Mouse (Mus musculus): Measurements from ENCODE around the gene Agrp. TPM values are rescaled to one million over a fixed set of nuclear protein-coding genes. Genes with fewer than 3 reads are reported as not detected.

The Agrp gene
- polyA plus RNA-seq, 1 experiment from 2014 or later = 1.5 TPM

- H3K27me3 ChIP-seq = no peaks in the 10 kb centered on the region
- ATAC-seq (ENCODE audit: insufficient number of reproducible peaks, insufficient read depth, low FRiP score, low TSS enrichment) = no peak
- WGBS = 0% methylated on average over 11 of the region's 11 CpGs
- H3K9ac ChIP-seq = peak overlapping the region; percentile 98
- H3K4me3 ChIP-seq = peak overlapping the region; percentile 68
- H3K36me3 ChIP-seq = no peaks in the 10 kb centered on the region
- peak overlapping the region; percentile 88 for H3K4me2 ChIP-seq (replicated peaks)
- peak overlapping the region; percentile 100 for H3K27ac ChIP-seq
- no peaks in the 10 kb centered on the region for H3K9me3 ChIP-seq
- H3K4me1 ChIP-seq = peaks cover 23% of the 10 kb centered on the region
These were observed 428 bp upstream of the Agrp start for GRCm38 (mm10) chr8:105637601-105638041.

- peak within 1 kb of the TSS; percentile 88 for H3K4me2 ChIP-seq (replicated peaks)
- H3K27me3 ChIP-seq = no peaks in the 10 kb centered on the region
- H3K4me3 ChIP-seq = peak within 1 kb of the TSS; percentile 68
- peak; percentile 91 for ATAC-seq (ENCODE audit: insufficient number of reproducible peaks, insufficient read depth, low FRiP score, low TSS enrichment)
- H3K9ac ChIP-seq = peak within 1 kb of the TSS; percentile 98
- WGBS = under 1% methylated on average over 66 of the region's 126 CpGs
- H3K4me1 ChIP-seq = peaks cover 23% of the 10 kb centered on the region
- H3K27ac ChIP-seq = peak within 1 kb of the TSS; percentile 100
- no peaks in the 10 kb centered on the region for H3K9me3 ChIP-seq
- H3K36me3 ChIP-seq = no peaks in the 10 kb centered on the region
These were observed 903 bp downstream of the Agrp start, which contains the start of gene Ctcf for GRCm38 (mm10) chr8:105636018-105636962. Gene Ctcf (plus strand): TSS chr8:105636568.

GRCm38 (mm10) chr8:105635481-105635880 is 1.7 kb downstream of the Agrp start:
- peak overlapping the region; percentile 98 for H3K9ac ChIP-seq
- peaks cover 23% of the 10 kb centered on the region for H3K4me1 ChIP-seq
- H3K27ac ChIP-seq = peak overlapping the region; percentile 100; the same call in 1 of the 2 replicates
- H3K4me2 ChIP-seq (replicated peaks) = peak overlapping the region; percentile 88
- no peaks in the 10 kb centered on the region for H3K9me3 ChIP-seq
- no peaks in the 10 kb centered on the region for H3K27me3 ChIP-seq
- no peaks in the 10 kb centered on the region for H3K36me3 ChIP-seq
- peak overlapping the region; percentile 68 for H3K4me3 ChIP-seq
- ATAC-seq (ENCODE audit: insufficient number of reproducible peaks, insufficient read depth, low FRiP score, low TSS enrichment) = no peak
- WGBS = 4% methylated on average over 11 of the region's 11 CpGs

- WGBS = 85% methylated on average over 2 of the region's 2 CpGs
- no peak overlapping the region for H3K27ac ChIP-seq
- no peaks in the 10 kb centered on the region for H3K36me3 ChIP-seq
- ATAC-seq (ENCODE audit: insufficient number of reproducible peaks, insufficient read depth, low FRiP score, low TSS enrichment) = no peak
- H3K27me3 ChIP-seq = no peaks in the 10 kb centered on the region
- H3K4me3 ChIP-seq = peak overlapping the region; percentile 68; the same call in 1 of the 2 replicates
- H3K9me3 ChIP-seq = no peaks in the 10 kb centered on the region
- H3K9ac ChIP-seq = peak overlapping the region; percentile 98; the same call in 1 of the 2 replicates
- H3K4me2 ChIP-seq (replicated peaks) = peak overlapping the region; percentile 88
- peaks cover 22% of the 10 kb centered on the region for H3K4me1 ChIP-seq
These were observed 2.3 kb downstream of the Agrp start for GRCm38 (mm10) chr8:105634771-105635458.

- H3K4me1 ChIP-seq = peaks cover 8% of the 10 kb centered on the region
- WGBS = 90% methylated on average over 4 of the region's 4 CpGs
- H3K27me3 ChIP-seq = no peaks in the 10 kb centered on the region
- H3K4me2 ChIP-seq (replicated peaks) = no peak overlapping the region
- H3K9me3 ChIP-seq = no peaks in the 10 kb centered on the region
- H3K27ac ChIP-seq = no peak overlapping the region
- ATAC-seq (ENCODE audit: insufficient number of reproducible peaks, insufficient read depth, low FRiP score, low TSS enrichment) = no peak
- no peak overlapping the region for H3K4me3 ChIP-seq
- H3K36me3 ChIP-seq = no peaks in the 10 kb centered on the region
- no peak overlapping the region for H3K9ac ChIP-seq
These were observed 7.9 kb downstream of the Agrp start for GRCm38 (mm10) chr8:105629337-105629736.

GRCm38 (mm10) chr8:105626086-105626485 is 11.1 kb downstream of the Agrp start:
- Histone ChIP-seq H3K36me3 (peaks cover 10% of the 10 kb centered on the region; the same call in 1 of the 2 replicates), H3K4me1 (peaks cover 26% of the 10 kb centered on the region), H3K27ac (no peak overlapping the region), H3K9ac (no peak overlapping the region), H3K27me3 (no peaks in the 10 kb centered on the region), H3K4me3 (no peak overlapping the region), H3K4me2 (replicated peaks) (no peak overlapping the region), H3K9me3 (no peaks in the 10 kb centered on the region)
- ATAC-seq (ENCODE audit: insufficient number of reproducible peaks, insufficient read depth, low FRiP score, low TSS enrichment) = no peak
- 94% methylated on average over 1 of the region's 1 CpGs for WGBS

- Histone ChIP-seq H3K4me3 (no peak overlapping the region), H3K36me3 (peaks cover 22% of the 10 kb centered on the region), H3K27me3 (no peaks in the 10 kb centered on the region), H3K27ac (peak overlapping the region; percentile 83), H3K4me1 (peaks cover 26% of the 10 kb centered on the region), H3K4me2 (replicated peaks) (no peak overlapping the region), H3K9me3 (no peaks in the 10 kb centered on the region), H3K9ac (peak overlapping the region; percentile 15; the same call in 1 of the 2 replicates)
- WGBS = 42% methylated on average over 1 of the region's 1 CpGs
- no peak for ATAC-seq (ENCODE audit: insufficient number of reproducible peaks, insufficient read depth, low FRiP score, low TSS enrichment)
These were observed 12.4 kb downstream of the Agrp start for GRCm38 (mm10) chr8:105624831-105625230.

- Histone ChIP-seq H3K27me3 (no peaks in the 10 kb centered on the region), H3K9me3 (no peaks in the 10 kb centered on the region), H3K4me3 (no peak overlapping the region), H3K36me3 (peaks cover 26% of the 10 kb centered on the region), H3K4me2 (replicated peaks) (no peak overlapping the region), H3K9ac (peak overlapping the region; percentile 15; the same call in 1 of the 2 replicates), H3K4me1 (peaks cover 26% of the 10 kb centered on the region), H3K27ac (peak overlapping the region; percentile 83)
- ATAC-seq (ENCODE audit: insufficient number of reproducible peaks, insufficient read depth, low FRiP score, low TSS enrichment) = no peak
- WGBS = 55% methylated on average over 3 of the region's 3 CpGs
These were observed 12.8 kb downstream of the Agrp start for GRCm38 (mm10) chr8:105624401-105624800.

GRCm38 (mm10) chr8:105623679-105624245 is 13.4 kb downstream of the Agrp start:
- H3K4me3 ChIP-seq = no peak overlapping the region
- no peaks in the 10 kb centered on the region for H3K27me3 ChIP-seq
- ATAC-seq (ENCODE audit: insufficient number of reproducible peaks, insufficient read depth, low FRiP score, low TSS enrichment) = no peak
- H3K4me1 ChIP-seq = peaks cover 26% of the 10 kb centered on the region
- no peaks in the 10 kb centered on the region for H3K9me3 ChIP-seq
- H3K4me2 ChIP-seq (replicated peaks) = no peak overlapping the region
- 59% methylated on average over 7 of the region's 7 CpGs for WGBS
- no peak overlapping the region for H3K9ac ChIP-seq
- H3K27ac ChIP-seq = peak overlapping the region; percentile 47; the same call in 1 of the 2 replicates
- H3K36me3 ChIP-seq = peaks cover 33% of the 10 kb centered on the region

- H3K36me3 ChIP-seq = peaks cover 39% of the 10 kb centered on the region
- H3K4me3 ChIP-seq = no peak overlapping the region
- no peak for ATAC-seq (ENCODE audit: insufficient number of reproducible peaks, insufficient read depth, low FRiP score, low TSS enrichment)
- H3K9me3 ChIP-seq = no peaks in the 10 kb centered on the region
- no peak overlapping the region for H3K9ac ChIP-seq
- 17% methylated on average over 5 of the region's 5 CpGs for WGBS
- no peak overlapping the region for H3K4me2 ChIP-seq (replicated peaks)
- no peaks in the 10 kb centered on the region for H3K27me3 ChIP-seq
- H3K4me1 ChIP-seq = peaks cover 26% of the 10 kb centered on the region
- peak overlapping the region; percentile 47 for H3K27ac ChIP-seq
These were observed 14.1 kb downstream of the Agrp start for GRCm38 (mm10) chr8:105623118-105623517.

GRCm38 (mm10) chr8:105622421-105622920 is 14.7 kb downstream of the Agrp start:
- Histone ChIP-seq H3K9ac (peak overlapping the region; percentile 16; the same call in 1 of the 2 replicates), H3K36me3 (peaks cover 46% of the 10 kb centered on the region), H3K27me3 (no peaks in the 10 kb centered on the region), H3K4me2 (replicated peaks) (no peak overlapping the region), H3K4me3 (no peak overlapping the region), H3K9me3 (no peaks in the 10 kb centered on the region), H3K27ac (peak overlapping the region; percentile 69; the same call in 1 of the 2 replicates), H3K4me1 (peaks cover 26% of the 10 kb centered on the region)
- WGBS = 1% methylated on average over 8 of the region's 8 CpGs
- ATAC-seq (ENCODE audit: insufficient number of reproducible peaks, insufficient read depth, low FRiP score, low TSS enrichment) = peak; percentile 82

Measured in embryonic facial prominence, embryonic 12.5 days (tissue).